Mouse (Mus musculus) adipose tissue, adult 10 weeks (tissue): ENCODE measurements around the gene Pycr1. TPM values are rescaled to one million over a fixed set of nuclear protein-coding genes. Genes with fewer than 3 reads are reported as not detected.

Source experiments
- polyA plus RNA-seq: library from polyadenylated mRNA; stranded (reverse); fragments of 350-450 nt; fragmentation: Illumina TruSeq; extraction: RNeasy Lipid Tissue Mini Kit (QIAGEN cat#74804); gene quantifications from one replicate; pipeline ENCODE4 v1.2.3, GENCODE M21; 2014; ENCODE audit warnings: low read depth, low replicate concordance

The Pycr1 gene
- 4.0 TPM for polyA plus RNA-seq

DNA sequence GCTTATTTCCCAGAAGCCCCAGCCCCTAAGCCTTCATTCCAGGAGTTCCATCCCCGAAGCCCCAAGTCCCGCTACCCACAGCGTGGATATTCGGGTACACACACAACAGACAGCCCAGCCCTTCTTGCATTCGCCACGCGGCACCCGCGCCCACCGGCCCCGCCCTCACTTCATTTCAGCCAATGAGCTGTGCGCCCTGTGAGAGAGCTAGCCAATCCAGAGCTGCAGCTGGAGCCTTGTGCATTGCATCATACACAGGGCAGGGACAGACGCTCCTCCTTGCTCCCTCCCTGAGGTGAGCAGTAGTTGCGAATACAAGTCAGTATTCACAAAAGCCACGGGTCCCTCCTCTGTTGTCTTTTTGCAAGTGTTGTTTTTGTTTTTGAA, at the start of gene Pycr1:
Gene Pycr1, minus strand, starts transcription at position 169 of the 387 bp plus-strand sequence.

GRCm38 (mm10) chr11:120672687-120673593, 29.4 kb upstream of the Pycr1 start, which contains the start of gene Aspscr1:
Aspscr1 (plus strand) TSS chr11:120672973.

GRCm38 (mm10) chr11:120661076-120661460, 17.5 kb upstream of the Pycr1 start, which contains the start of gene Notum:
Notum (minus strand) TSS chr11:120661175.

DNA sequence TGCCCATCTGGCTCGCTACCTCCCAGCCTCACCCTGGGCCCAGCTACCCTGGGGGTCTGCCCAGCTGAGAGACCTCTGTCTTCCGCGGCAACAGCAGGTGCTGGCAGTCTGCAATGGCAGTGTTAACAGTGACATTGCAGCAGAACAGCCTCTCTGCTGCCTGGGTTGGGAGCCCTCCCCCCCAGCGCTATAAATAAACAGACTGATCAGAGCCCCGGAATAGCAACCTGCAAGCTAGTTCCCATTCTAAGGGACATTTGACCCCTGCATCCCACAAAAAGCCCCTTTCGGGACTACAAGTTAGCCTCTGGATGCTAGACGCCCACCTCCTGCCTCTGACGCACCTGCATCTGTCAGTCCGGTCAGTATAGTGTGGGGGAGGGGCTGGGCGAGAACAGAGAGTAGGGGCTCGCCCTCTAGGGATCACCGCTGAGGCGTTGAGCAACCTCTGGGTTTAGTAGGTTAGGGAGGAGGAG, 4.5 kb upstream of the Pycr1 start, which contains the start of gene Myadml2:
Gene Myadml2, minus strand, starts transcription at position 158 of the 476 bp plus-strand sequence.

GRCm38 (mm10) chr11:120633520-120634343, 9.8 kb downstream of the Pycr1 start, which contains the start of gene Mafg:
Mafg (minus strand) TSS chr11:120633600.

GRCm38 (mm10) chr11:120625152-120625775, 18.3 kb downstream of the Pycr1 start, which contains the start of gene Sirt7:
Sirt7 (minus strand) TSS chr11:120625240.

DNA sequence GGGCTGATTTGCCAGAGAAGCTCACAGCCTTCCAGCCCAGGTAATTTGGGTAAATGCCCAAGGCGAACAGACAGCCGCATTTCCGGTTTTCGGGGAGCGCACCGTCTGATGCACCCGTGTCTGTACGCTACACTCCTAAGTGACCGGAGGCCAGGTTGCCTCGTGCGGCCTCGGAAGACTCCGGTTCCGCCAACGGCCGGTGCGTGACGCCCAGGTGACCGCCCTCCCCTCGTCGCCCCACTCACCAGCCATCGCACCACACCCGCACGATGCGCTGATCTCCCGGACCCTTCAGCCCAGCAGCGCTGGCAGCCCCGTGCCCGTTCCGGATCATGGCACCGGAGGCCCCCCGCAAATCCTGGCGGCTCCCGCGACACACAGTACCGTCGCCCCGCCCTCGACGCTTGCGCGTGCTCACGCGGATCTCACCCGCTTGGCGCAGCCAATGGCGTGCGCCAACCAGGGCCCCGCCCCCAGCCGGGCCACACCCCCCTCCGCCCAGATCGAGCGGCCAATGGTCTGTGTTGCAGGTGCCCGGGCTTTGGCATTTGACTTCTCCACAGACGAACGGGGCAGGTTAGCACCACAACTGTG, 26.0 kb downstream of the Pycr1 start, which contains the start of gene Pcyt2:
Gene Pcyt2, minus strand, starts transcription at position 418 of the 594 bp plus-strand sequence.

GRCm38 (mm10) chr11:120608241-120609034, 35.1 kb downstream of the Pycr1 start, which contains the start of gene Npb:
Npb (plus strand) TSS chr11:120608477.

GRCm38 (mm10) chr11:120598283-120598989, 45.1 kb downstream of the Pycr1 start, which contains the start of the genes Alyref and Anapc11:
Alyref (minus strand) TSS chr11:120598365.
Anapc11 (plus strand) TSS chr11:120598421.

Other genes starting within 250 kb of the Pycr1 start
- gene Nploc4, start 206.1 kb downstream of the Pycr1 start, polyA plus RNA-seq: 50.3 TPM
- not detected for gene Tspan10, start 201.1 kb downstream of the Pycr1 start, polyA plus RNA-seq
- 0.65 TPM for gene Pde6g, start 190.3 kb downstream of the Pycr1 start, polyA plus RNA-seq
- gene Oxld1, start 185.7 kb downstream of the Pycr1 start, polyA plus RNA-seq: 20.5 TPM
- gene Ccdc137, start 185.7 kb downstream of the Pycr1 start, polyA plus RNA-seq: 18.3 TPM
- 23.1 TPM for gene Arl16, start 176.2 kb downstream of the Pycr1 start, polyA plus RNA-seq
- gene Mrpl12, start 159.2 kb downstream of the Pycr1 start, polyA plus RNA-seq: 58.6 TPM
- gene Slc25a10, start 151.9 kb downstream of the Pycr1 start, polyA plus RNA-seq: 127 TPM
- 0.86 TPM for gene Gcgr, start 113.1 kb downstream of the Pycr1 start, polyA plus RNA-seq
- gene Mcrip1, start 94.0 kb downstream of the Pycr1 start, polyA plus RNA-seq: 110 TPM
- not detected for gene Ppp1r27, start 92.6 kb downstream of the Pycr1 start, polyA plus RNA-seq
- gene P4hb, start 70.5 kb downstream of the Pycr1 start, polyA plus RNA-seq: 519 TPM
- 356 TPM for gene Arhgdia, start 62.1 kb downstream of the Pycr1 start, polyA plus RNA-seq
- 39.4 TPM for gene Alyref, start 45.4 kb downstream of the Pycr1 start, polyA plus RNA-seq
- gene Anapc11, start 45.3 kb downstream of the Pycr1 start, polyA plus RNA-seq: 47.3 TPM
- not detected for gene Npb, start 35.3 kb downstream of the Pycr1 start, polyA plus RNA-seq
- gene Pcyt2, start 25.8 kb downstream of the Pycr1 start, polyA plus RNA-seq: 83.9 TPM
- 40.4 TPM for gene Sirt7, start 18.5 kb downstream of the Pycr1 start, polyA plus RNA-seq
- 66.7 TPM for gene Mafg, start 10.2 kb downstream of the Pycr1 start, polyA plus RNA-seq
- not detected for gene Myadml2, start 4.4 kb upstream of the Pycr1 start, polyA plus RNA-seq
- 4.7 TPM for gene Notum, start 17.4 kb upstream of the Pycr1 start, polyA plus RNA-seq
- gene Aspscr1, start 29.2 kb upstream of the Pycr1 start, polyA plus RNA-seq: 76.1 TPM
- 91.5 TPM for gene Cenpx, start 70.0 kb upstream of the Pycr1 start, polyA plus RNA-seq
- 40.3 TPM for gene Lrrc45, start 70.2 kb upstream of the Pycr1 start, polyA plus RNA-seq
- 11.5 TPM for gene Rac3, start 77.7 kb upstream of the Pycr1 start, polyA plus RNA-seq
- 102 TPM for gene Dcxr, start 83.5 kb upstream of the Pycr1 start, polyA plus RNA-seq
- gene Cbr2, start 88.3 kb upstream of the Pycr1 start, polyA plus RNA-seq: 65.7 TPM
- 114 TPM for gene Hmga1b, start 119.0 kb upstream of the Pycr1 start, polyA plus RNA-seq
- gene Rfng, start 140.4 kb upstream of the Pycr1 start, polyA plus RNA-seq: 25.6 TPM
- gene Gps1, start 140.5 kb upstream of the Pycr1 start, polyA plus RNA-seq: 114 TPM
- gene Dus1l, start 152.6 kb upstream of the Pycr1 start, polyA plus RNA-seq: 30.9 TPM
- 426 TPM for gene Fasn, start 180.8 kb upstream of the Pycr1 start, polyA plus RNA-seq